Mouse (Mus musculus): ENCODE measurements around the gene Alg9.

Gene Alg9

DNA sequence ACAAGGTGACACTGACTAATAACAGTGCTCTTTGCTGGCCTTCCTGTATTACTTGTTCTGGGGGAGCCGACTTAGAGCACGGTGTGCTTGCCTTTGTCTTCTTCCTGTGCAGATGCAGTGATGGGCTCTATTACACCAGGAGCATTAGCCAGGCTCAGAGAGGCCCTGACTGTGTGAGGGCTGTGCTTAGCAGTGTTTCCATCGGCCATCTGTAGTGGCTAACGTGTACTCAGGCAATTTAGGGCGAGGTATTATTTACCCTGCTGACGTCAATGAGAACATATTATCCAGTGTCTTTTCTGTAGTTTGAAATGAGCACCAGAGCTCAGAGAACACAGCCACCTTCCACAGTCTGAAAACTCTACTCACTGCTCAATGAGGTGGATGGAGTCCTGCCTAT is 114.4 kb downstream of the Alg9 start:
- DNase-seq, result peak in 1 of 2 experiments; percentile 28

DNA sequence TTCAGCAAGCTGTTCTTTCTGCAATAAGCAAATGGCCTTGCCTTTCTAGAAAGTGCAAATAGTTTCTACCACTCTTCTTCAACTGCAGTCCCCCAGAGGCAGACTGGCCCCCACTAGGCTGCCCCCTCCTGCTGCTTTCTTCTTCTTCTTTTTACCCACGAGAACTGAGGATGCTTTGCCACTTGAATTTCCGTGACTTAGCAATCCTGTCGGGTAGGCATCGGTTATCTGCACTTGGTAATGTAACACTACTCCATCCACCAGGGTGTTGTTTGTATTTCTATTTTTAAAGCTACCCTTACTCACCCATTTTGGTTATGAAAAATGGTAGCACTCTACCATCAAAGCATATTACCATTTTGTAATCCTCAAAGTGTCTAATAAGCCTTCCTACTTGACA is 115.1 kb downstream of the Alg9 start:
- DNase-seq, result no peak

DNA sequence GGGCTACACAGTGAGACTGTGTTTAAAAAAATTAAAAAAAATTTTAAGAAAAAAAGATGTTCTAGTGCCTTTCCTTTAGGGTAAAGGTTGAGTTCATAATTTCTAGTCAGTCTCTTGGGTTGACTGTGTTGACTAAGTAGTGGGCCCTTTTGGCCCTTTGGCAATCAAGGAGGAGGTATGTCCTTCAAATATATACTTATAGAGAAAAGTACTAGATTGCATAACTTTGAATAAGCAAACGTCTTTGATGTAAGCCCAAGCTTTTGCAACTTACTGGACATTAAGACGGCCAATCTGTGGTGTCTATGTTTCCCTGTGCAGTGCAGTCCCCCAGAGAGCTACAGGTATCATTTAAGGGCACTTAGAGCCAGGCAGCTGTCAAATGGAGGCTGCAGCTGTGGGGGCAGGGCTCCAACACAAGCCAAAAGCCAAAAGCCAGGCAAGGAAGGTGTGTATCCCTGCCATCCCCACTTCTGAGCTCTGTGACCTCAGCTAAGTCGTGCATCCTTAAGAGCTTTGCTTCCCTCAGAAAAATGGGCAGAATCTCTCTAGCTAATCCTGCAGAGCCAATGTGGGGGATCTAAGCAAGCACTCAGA is 115.8 kb downstream of the Alg9 start:
- no peak for DNase-seq
